Mouse (Mus musculus) testis, adult 2 months (tissue): ENCODE measurements around the gene Wfs1. TPM values are rescaled to one million over a fixed set of nuclear protein-coding genes. Genes with fewer than 3 reads are reported as not detected.
A peak's percentile ranks its signal among the peaks of the same experiment; 100 is the strongest.
"Not testable (repeated sequence)": the region's sequence is repeated elsewhere in the genome, so short reads cannot be mapped to it uniquely, and the experiment has no call there.

ENCODE experiments used
- H3K27ac ChIP-seq: fragments of 200-500 bp; 2 replicates; pipeline ENCODE4 v1.5.1; 2012; ENCODE audit warnings: low read depth, low read length; ENCODE audit not compliant: control insufficient read depth, insufficient read depth
- H3K27me3 ChIP-seq: fragments of 200-500 bp; 2 replicates; pipeline ENCODE4 v1.6.1; 2012; ENCODE audit warnings: mild to moderate bottlenecking, low read length, moderate library complexity; ENCODE audit not compliant: control insufficient read depth, insufficient read depth
- H3K36me3 ChIP-seq: fragments of 200-500 bp; 2 replicates; pipeline ENCODE4 v1.6.1; 2012; ENCODE audit warnings: mild to moderate bottlenecking, low read length; ENCODE audit not compliant: control insufficient read depth, insufficient read depth
- H3K4me1 ChIP-seq: fragments of 200-500 bp; 2 replicates; pipeline ENCODE4 v1.6.1; 2012; ENCODE audit warnings: low read length; ENCODE audit not compliant: control insufficient read depth, insufficient read depth
- H3K4me3 ChIP-seq: fragments of 200-500 bp; 2 replicates; pipeline ENCODE4 v1.5.1; 2012; ENCODE audit warnings: low read depth, mild to moderate bottlenecking, low read length, moderate library complexity, mixed read lengths; ENCODE audit not compliant: control insufficient read depth
- CTCF ChIP-seq: fragments of 200-500 bp; IDR thresholded peaks from 2 replicates; pipeline ENCODE4 v1.5.1; 2012; ENCODE audit warnings: low read depth, mild to moderate bottlenecking, inconsistent platforms, low read length, moderate library complexity; ENCODE audit not compliant: control insufficient read depth, insufficient read depth, insufficient replicate concordance
- POLR2A ChIP-seq: fragments of 200-500 bp; IDR thresholded peaks from 2 replicates; pipeline ENCODE4 v1.6.1; 2012; ENCODE audit warnings: low read depth, mild to moderate bottlenecking, inconsistent platforms, low read length, moderate library complexity; ENCODE audit not compliant: control insufficient read depth
- polyA plus RNA-seq: library from polyadenylated mRNA; depleted of rRNA; stranded (reverse); fragments of >200 nt; gene quantifications from 2 replicates; pipeline ENCODE4 v1.2.3, GENCODE M21; 2012

The Wfs1 gene
- polyA plus RNA-seq, 1 experiment = 1.6 TPM

GRCm38 (mm10) chr5:37028104-37028485, 39.1 kb upstream of the Wfs1 start:
- Histone ChIP-seq H3K27ac (no peak overlapping the region), H3K4me1 (peaks cover 14% of the 10 kb centered on the region), H3K4me3 (peak overlapping the region; percentile 78), H3K27me3 (no peaks in the 10 kb centered on the region), H3K36me3 (no peaks in the 10 kb centered on the region)
- TF ChIP-seq POLR2A (no peak), CTCF (no peak)

- Histone ChIP-seq H3K36me3 (no peaks in the 10 kb centered on the region), H3K4me1 (peaks cover 14% of the 10 kb centered on the region), H3K27me3 (no peaks in the 10 kb centered on the region), H3K27ac (no peak overlapping the region), H3K4me3 (peak overlapping the region; percentile 0)
- TF ChIP-seq POLR2A (no peak), CTCF (no peak)
Observed at GRCm38 (mm10) chr5:37027701-37028100, 38.7 kb upstream of the Wfs1 start.

- TF ChIP-seq POLR2A (no peak), CTCF (no peak)
- Histone ChIP-seq H3K4me3 (no peak overlapping the region), H3K27me3 (no peaks in the 10 kb centered on the region), H3K4me1 (no peaks in the 10 kb centered on the region), H3K27ac (no peak overlapping the region), H3K36me3 (no peaks in the 10 kb centered on the region)
Observed at GRCm38 (mm10) chr5:37017222-37017621, 28.2 kb upstream of the Wfs1 start.

GRCm38 (mm10) chr5:37015612-37016310, 26.8 kb upstream of the Wfs1 start:
- H3K27ac ChIP-seq = no peak overlapping the region
- TF ChIP-seq CTCF (no peak), POLR2A (no peak)
- H3K36me3 ChIP-seq = no peaks in the 10 kb centered on the region
- H3K27me3 ChIP-seq = no peaks in the 10 kb centered on the region
- H3K4me1 ChIP-seq = no peaks in the 10 kb centered on the region
- no peak overlapping the region for H3K4me3 ChIP-seq

- H3K27ac ChIP-seq = no peak overlapping the region
- no peaks in the 10 kb centered on the region for H3K36me3 ChIP-seq
- TF ChIP-seq POLR2A (no peak), CTCF (no peak)
- no peaks in the 10 kb centered on the region for H3K4me1 ChIP-seq
- H3K4me3 ChIP-seq = no peak overlapping the region
- no peaks in the 10 kb centered on the region for H3K27me3 ChIP-seq
Observed at GRCm38 (mm10) chr5:37010666-37011317, 21.8 kb upstream of the Wfs1 start.

- not testable (repeated sequence) for H3K27me3 ChIP-seq, H3K4me1 ChIP-seq, H3K27ac ChIP-seq, H3K36me3 ChIP-seq, H3K4me3 ChIP-seq
Observed at GRCm38 (mm10) chr5:37009761-37010160, 20.8 kb upstream of the Wfs1 start.

- H3K36me3 ChIP-seq = no peaks in the 10 kb centered on the region
- H3K27ac ChIP-seq = no peak overlapping the region
- H3K4me3 ChIP-seq = no peak overlapping the region
- no peak for TF ChIP-seq POLR2A
- TF ChIP-seq CTCF = peak; percentile 22; the same call in 1 of the 2 replicates
- no peaks in the 10 kb centered on the region for H3K4me1 ChIP-seq
- no peaks in the 10 kb centered on the region for H3K27me3 ChIP-seq
Observed at GRCm38 (mm10) chr5:37002001-37002400, 13.0 kb upstream of the Wfs1 start.
